In the genomic region with DNA sequence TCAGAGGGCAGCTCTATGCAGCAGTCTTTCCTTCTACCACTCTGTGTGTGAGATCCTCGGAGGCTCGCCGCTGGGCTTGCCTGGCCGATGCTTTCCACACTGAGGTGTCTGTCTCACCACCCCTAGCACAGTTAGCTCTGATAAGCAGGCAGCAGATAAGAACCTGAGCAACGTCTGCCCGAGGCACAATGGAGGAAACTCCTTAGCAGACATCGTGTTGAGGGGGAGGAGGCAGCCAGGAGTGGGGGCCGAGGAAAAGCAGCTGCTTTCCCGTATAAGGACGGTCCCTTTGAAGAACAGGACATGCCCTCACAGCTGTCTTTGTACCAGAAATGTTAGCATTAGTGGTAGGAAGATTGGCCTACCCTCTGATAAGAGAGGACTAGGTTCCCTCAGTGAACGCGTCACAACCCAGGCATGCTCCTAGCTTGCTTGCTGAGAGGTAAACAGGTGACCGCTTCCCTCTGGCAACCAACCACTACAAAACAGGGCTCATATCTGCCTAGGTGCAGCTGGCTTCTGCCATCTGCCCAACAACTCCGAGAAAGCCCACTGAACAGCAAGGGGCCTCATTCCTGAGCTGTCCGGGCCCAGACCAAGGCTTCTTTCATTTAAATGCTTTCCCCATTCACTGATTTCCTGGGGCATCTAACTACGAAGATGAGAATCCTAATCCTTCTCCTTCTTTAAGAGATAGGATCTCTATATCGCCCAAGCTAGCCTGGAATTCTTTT, we compare ENCODE assay signal across 10 mouse cellular contexts. TPM values are rescaled to one million over a fixed set of nuclear protein-coding genes. Genes with fewer than 3 reads are reported as not detected.
DNase-seq lines count a peak whose midpoint lies in the region; ATAC-seq and TF ChIP-seq lines count a peak whose summit lies in the region.
"Had no signal": no experiment of that assay in that cellular context is flagged by ENCODE, and none has a peak within 500 bp of the region (broad histone marks: within the 10 kb centered on the region; RNA-seq: fewer than 3 reads in every experiment).

No protein-coding gene starts in this region.

- H3K4me1 ChIP-seq in heart, embryonic 13.5 days = peaks cover 31% of the 10 kb centered on the region
- peaks cover 81% of the 10 kb centered on the region for H3K4me1 ChIP-seq in liver, embryonic 15.5 days (replicated peaks)

- H3K27me3 ChIP-seq in heart, embryonic 13.5 days (replicated peaks) = peaks cover 20% of the 10 kb centered on the region
- no peaks in the 10 kb centered on the region for H3K27me3 ChIP-seq in C2C12 (ENCODE audit: control insufficient read depth, insufficient read depth, insufficient read length)
- no peaks in the 10 kb centered on the region for H3K27me3 ChIP-seq in liver, embryonic 15.5 days

- no peaks in the 10 kb centered on the region for H3K9me3 ChIP-seq in heart, embryonic 13.5 days
- H3K9me3 ChIP-seq in liver, embryonic 15.5 days (replicated peaks) = no peaks in the 10 kb centered on the region

- peak overlapping the region; percentile 43; the same call in 1 of the 2 replicates for H3K27ac ChIP-seq in heart, embryonic 13.5 days (replicated peaks)
- peak overlapping the region; percentile 56 for H3K27ac ChIP-seq in liver, embryonic 15.5 days (replicated peaks)

- no peak for TF ChIP-seq CTCF in C2C12 (IDR thresholded peaks at IDR 0.05; ENCODE audit: control insufficient read depth, insufficient read depth, insufficient read length)

- H3K4me3 ChIP-seq in heart, embryonic 13.5 days = peak overlapping the region; percentile 15; the same call in 1 of the 2 replicates
- no peak overlapping the region for H3K4me3 ChIP-seq in C2C12 (ENCODE audit: insufficient read depth, poor library complexity, severe bottlenecking)
- peak overlapping the region; percentile 28 for H3K4me3 ChIP-seq in liver, embryonic 15.5 days (replicated peaks)

- whole genome bisulfite sequencing in heart, embryonic 13.5 days = 11% methylated on average over 17 of the region's 17 CpGs
- 16% methylated on average over 17 of the region's 17 CpGs for WGBS in liver, embryonic 15.5 days (ENCODE audit: insufficient replicate concordance)

- H3ac ChIP-seq in C2C12 (ENCODE audit: control insufficient read depth, insufficient read length, low read depth) = no peak overlapping the region

- peak overlapping the region; percentile 45 for H3K4me2 ChIP-seq in heart, embryonic 13.5 days
- peak overlapping the region; percentile 61 for H3K4me2 ChIP-seq in liver, embryonic 15.5 days

- H3K9ac ChIP-seq in heart, embryonic 13.5 days = peak overlapping the region; percentile 51
- peak overlapping the region; percentile 43 for H3K9ac ChIP-seq in liver, embryonic 15.5 days

- no peaks in the 10 kb centered on the region for H3K36me3 ChIP-seq in heart, embryonic 13.5 days
- H3K36me3 ChIP-seq in C2C12 (ENCODE audit: control insufficient read depth, insufficient read depth) = no peaks in the 10 kb centered on the region
- H3K36me3 ChIP-seq in liver, embryonic 15.5 days (replicated peaks) = no peaks in the 10 kb centered on the region

- no peak for DNase-seq in heart, adult 9 months (ENCODE audit: low spot score in 2 of 2)
- peak; percentile 51 for DNase-seq in brain, adult 2 months (ENCODE audit: low read depth, low spot score)
- no peak for DNase-seq in adrenal gland, adult (ENCODE audit: inconsistent age in 2 of 2, low spot score in 1 of 2)
- no peak for DNase-seq in right cerebral cortex, adult 2 months (ENCODE audit: low spot score in 2 of 2)
- no peak for DNase-seq in frontal cortex, postnatal 14 days (ENCODE audit: low spot score in 2 of 2)
- DNase-seq: right cerebral cortex, postnatal 14 days had no signal

- H3K79me3 ChIP-seq in C2C12 (ENCODE audit: low read depth) = peaks cover 3% of the 10 kb centered on the region

- ATAC-seq in heart, embryonic 13.5 days (ENCODE audit: extremely low read depth, insufficient number of reproducible peaks, low FRiP score, low TSS enrichment) = no peak
- ATAC-seq in liver, embryonic 15.5 days (ENCODE audit: insufficient read depth) = 0 out of 2 replicates have a peak, but pooled peaks have one; percentile 14

- peaks cover 6% of the 10 kb centered on the region for H3K79me2 ChIP-seq in C2C12 (ENCODE audit: control insufficient read depth, insufficient read depth)

TF ChIP-seq in C2C12, 6 proteins besides CTCF, POLR2A, EP300 and RAD21:
- TF ChIP-seq USF1 (IDR thresholded peaks at IDR 0.05; ENCODE audit: low read depth) = no peak
- peak; percentile 11 for TF ChIP-seq MYOD1 (IDR thresholded peaks at IDR 0.05; ENCODE audit: control insufficient read depth, insufficient read length, low read depth)
- TF ChIP-seq MAX (IDR thresholded peaks at IDR 0.05) = no peak
TF ChIP-seq in C2C12: peak in this region for 1.

RNA-seq across cellular contexts. Expression of gene Tbcc, which starts 4.4 kb away (rescaled TPM):
- polyA plus RNA-seq in heart, embryonic 13.5 days (2015; fragmentation: Nextera tagmentation; extraction: Ambion mirVana) = 39.3 and 39.8 TPM in 2 replicates
- 46.8 TPM for polyA plus RNA-seq in C2C12 (2012; fragmentation: generic; extraction: Trizol)
- 20.9 and 23.2 TPM in 2 replicates for polyA plus RNA-seq in liver, embryonic 15.5 days (2015; fragmentation: Nextera tagmentation; extraction: Ambion mirVana)

RNA-seq across cellular contexts. Expression of gene Prph2, which starts 24.2 kb away (rescaled TPM):
- polyA plus RNA-seq in heart, embryonic 13.5 days (2015; fragmentation: Nextera tagmentation; extraction: Ambion mirVana) = not detected in 2 replicates
- polyA plus RNA-seq in C2C12 (2012; fragmentation: generic; extraction: Trizol) = 0.01 TPM
- not detected in 2 replicates for polyA plus RNA-seq in liver, embryonic 15.5 days (2015; fragmentation: Nextera tagmentation; extraction: Ambion mirVana)
- polyA plus RNA-seq: thymus, postnatal 0 days had no signal

RNA-seq across cellular contexts. Expression of gene Bicral, which starts 27.8 kb away (rescaled TPM):
- 3.0 and 3.4 TPM in 2 replicates for polyA plus RNA-seq in heart, embryonic 13.5 days (2015; fragmentation: Nextera tagmentation; extraction: Ambion mirVana)
- polyA plus RNA-seq in C2C12 (2012; fragmentation: generic; extraction: Trizol) = 3.9 TPM
- 2.6 and 2.9 TPM in 2 replicates for polyA plus RNA-seq in liver, embryonic 15.5 days (2015; fragmentation: Nextera tagmentation; extraction: Ambion mirVana)
